Mouse (Mus musculus) MEL (cell line): ENCODE measurements at regions not wholly inside any gene's neighbourhood (a gene's known extent, or its start where the extent isn't known, plus 50 kb on each side); places are given as distances from the start of the nearest gene placed in this dataset.

Source experiments
- CTCF ChIP-seq, 3 experiments: IDR thresholded peaks in 2 of 3; conservative IDR thresholded peaks in 1 of 3; 2 replicates each; pipeline ENCODE4 v1.5.1; 2011 to 2012; ENCODE audit warnings: low read length in 3 of 3, low read depth in 2 of 3, mild to moderate bottlenecking in 2 of 3, improper control_type of control experiment in 1 of 3, inconsistent platforms in 1 of 3, mixed read lengths in 1 of 3, moderate library complexity in 1 of 3; ENCODE audit not compliant: control insufficient read depth in 1 of 3, insufficient read depth in 1 of 3, poor library complexity in 1 of 3, severe bottlenecking in 1 of 3
- EP300 ChIP-seq, 2 experiments: IDR thresholded peaks; 2 replicates each; pipeline ENCODE4 v1.6.1; 2011; ENCODE audit warnings: improper control_type of control experiment in 2 of 2, low read length in 2 of 2, low read depth in 1 of 2, mild to moderate bottlenecking in 1 of 2
- HCFC1 ChIP-seq: IDR thresholded peaks from 2 replicates; pipeline ENCODE4 v1.6.1; 2012; ENCODE audit warnings: low read depth, mild to moderate bottlenecking, inconsistent platforms, low read length, improper control_type of control experiment, moderate library complexity
- MAX ChIP-seq: IDR thresholded peaks from 2 replicates; pipeline ENCODE4 v1.6.1; 2011; ENCODE audit warnings: low read length, improper control_type of control experiment
- MYB ChIP-seq: IDR thresholded peaks from 2 replicates; pipeline ENCODE4 v1.6.1; 2011; ENCODE audit warnings: mild to moderate bottlenecking, low read depth, low read length, improper control_type of control experiment
- POLR2A ChIP-seq, 2 experiments: IDR thresholded peaks; 2 replicates each; pipeline ENCODE4 v1.6.1; 2011 to 2012; ENCODE audit warnings: low read length in 2 of 2, mild to moderate bottlenecking in 2 of 2, control low read depth in 1 of 2, improper control_type of control experiment in 1 of 2, low read depth in 1 of 2, moderate library complexity in 1 of 2; ENCODE audit not compliant: control insufficient read depth in 1 of 2, insufficient read depth in 1 of 2, poor library complexity in 1 of 2
- SIN3A ChIP-seq: IDR thresholded peaks from 2 replicates; pipeline ENCODE4 v1.6.1; 2012; ENCODE audit warnings: low read length, improper control_type of control experiment, inconsistent platforms
- TAL1 ChIP-seq: IDR thresholded peaks from 2 replicates; pipeline ENCODE4 v1.6.1; 2012; ENCODE audit warnings: mild to moderate bottlenecking, inconsistent platforms, low read length, moderate library complexity, mixed read lengths
- USF1 ChIP-seq: IDR thresholded peaks from 2 replicates; pipeline ENCODE4 v1.6.1; 2014; ENCODE audit warnings: low read depth, mild to moderate bottlenecking, inconsistent platforms, low read length, improper control_type of control experiment, moderate library complexity
- USF2 ChIP-seq, 2 experiments: IDR thresholded peaks; 2 replicates each; pipeline ENCODE4 v1.6.1; 2011 to 2012; ENCODE audit warnings: improper control_type of control experiment in 2 of 2, low read length in 2 of 2, borderline replicate concordance in 1 of 2, inconsistent platforms in 1 of 2, low read depth in 1 of 2, mild to moderate bottlenecking in 1 of 2; ENCODE audit not compliant: insufficient read depth in 1 of 2
- ZKSCAN1 ChIP-seq: IDR thresholded peaks from 2 replicates; pipeline ENCODE4 v1.6.1; 2012; ENCODE audit warnings: low read depth, mild to moderate bottlenecking, inconsistent platforms, low read length, improper control_type of control experiment, moderate library complexity
- ZNF384 ChIP-seq: IDR thresholded peaks from 2 replicates; pipeline ENCODE4 v1.6.1; 2012; ENCODE audit warnings: low read depth, mild to moderate bottlenecking, inconsistent platforms, low read length, improper control_type of control experiment

DNA sequence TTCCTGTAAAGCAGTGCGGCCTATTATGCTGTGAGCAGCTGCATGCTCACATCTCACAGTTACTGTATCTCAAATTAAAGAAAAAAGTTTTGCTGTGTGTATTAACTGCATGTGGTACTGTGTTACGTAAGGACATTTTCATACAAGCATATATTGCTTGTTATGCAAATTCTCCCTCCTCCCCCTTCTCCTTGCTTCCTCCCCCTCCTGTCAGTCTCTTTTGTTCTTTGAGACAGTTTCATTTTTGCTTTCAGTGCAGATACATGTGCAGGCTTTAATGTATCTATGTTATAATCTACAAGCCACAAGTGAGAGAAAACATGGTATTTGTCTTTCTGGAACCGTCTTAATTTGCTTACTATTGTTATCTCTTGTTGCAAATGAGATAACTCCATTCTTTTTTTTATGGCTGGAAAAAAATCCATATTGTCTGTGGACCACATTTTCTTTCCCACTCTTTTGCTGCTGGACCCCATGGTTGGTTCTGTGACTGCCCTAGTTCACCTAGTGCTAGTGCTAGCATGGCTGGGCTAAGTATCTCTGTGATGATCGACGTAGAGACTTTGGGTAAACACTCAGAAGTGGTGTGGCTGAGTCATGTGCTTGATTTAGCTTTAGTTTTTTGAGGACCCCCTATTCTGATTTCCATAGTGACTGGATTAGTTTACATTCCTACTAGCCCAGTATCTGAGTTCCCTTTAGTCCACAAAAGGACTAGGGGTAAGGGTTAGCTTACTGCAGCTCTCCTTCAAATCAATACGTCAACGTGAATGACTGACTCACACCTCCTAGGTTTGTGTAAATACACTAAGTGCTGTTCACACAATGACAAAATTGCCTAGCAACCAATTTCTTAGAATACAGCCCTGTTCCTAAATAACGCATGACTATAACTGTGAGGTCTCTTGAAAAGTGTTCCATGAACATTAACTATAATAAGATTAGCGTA, 158.1 kb downstream of the Icos start:
- TF ChIP-seq SIN3A: no peak
- TF ChIP-seq MAX: no peak
- no peak for TF ChIP-seq ZKSCAN1
- no peak for TF ChIP-seq ZNF384
- TF ChIP-seq CTCF (IDR thresholded peaks at IDR 0.05 in 2 of 3, conservative IDR thresholded peaks at IDR 0.05 in 1 of 3; ENCODE audit: control insufficient read depth in 1 of 3, insufficient read depth in 1 of 3, low read depth in 2 of 3, low read length in 3 of 3, poor library complexity in 1 of 3, severe bottlenecking in 1 of 3): no peak
- no peak for TF ChIP-seq EP300 (IDR thresholded peaks at IDR 0.05; ENCODE audit: low read depth in 1 of 2, low read length in 2 of 2)
- TF ChIP-seq MYB: no peak
- no peak for TF ChIP-seq TAL1
- TF ChIP-seq USF2 (IDR thresholded peaks at IDR 0.05; ENCODE audit: borderline replicate concordance in 1 of 2, insufficient read depth in 1 of 2, low read depth in 1 of 2, low read length in 2 of 2): no peak
- no peak for TF ChIP-seq HCFC1
- TF ChIP-seq USF1: no peak
- no peak for TF ChIP-seq POLR2A (IDR thresholded peaks at IDR 0.05; ENCODE audit: control insufficient read depth in 1 of 2, insufficient read depth in 1 of 2, low read depth in 1 of 2, low read length in 2 of 2, poor library complexity in 1 of 2)
